Mouse (Mus musculus) heart, embryonic 15.5 days (tissue): ENCODE results near the gene Mymx. TPM values are rescaled to one million over a fixed set of nuclear protein-coding genes. Genes with fewer than 3 reads are reported as not detected.

Source experiments
- ATAC-seq: fragments of 200-750 bp; cut with Nextera tagmentation; replicated peaks from 2 replicates; pipeline ENCODE4 v1.8.0; 2017; ENCODE audit warnings: low read depth, moderate TSS enrichment; ENCODE audit not compliant: insufficient number of reproducible peaks, insufficient read depth, low FRiP score
- H3K27ac ChIP-seq: fragments of 300-500 bp; sonication (generic); 2 replicates; pipeline ENCODE4 v1.5.1; 2015; ENCODE audit warnings: mild to moderate bottlenecking, inconsistent platforms
- H3K27me3 ChIP-seq: fragments of 300-500 bp; sonication (generic); 2 replicates; pipeline ENCODE4 v1.6.1; 2015; ENCODE audit warnings: inconsistent platforms
- H3K36me3 ChIP-seq: fragments of 300-500 bp; sonication (generic); 2 replicates; pipeline ENCODE4 v1.6.1; 2015; ENCODE audit warnings: mild to moderate bottlenecking, inconsistent platforms
- H3K4me1 ChIP-seq: fragments of 300-500 bp; sonication (generic); replicated peaks from 2 replicates; pipeline ENCODE4 v1.6.1; 2015; ENCODE audit warnings: inconsistent platforms
- H3K4me2 ChIP-seq: fragments of 300-500 bp; sonication (generic); 2 replicates; pipeline ENCODE4 v1.6.1; 2015; ENCODE audit warnings: inconsistent platforms, mild to moderate bottlenecking, moderate library complexity
- H3K4me3 ChIP-seq: fragments of 300-500 bp; sonication (generic); 2 replicates; pipeline ENCODE4 v1.5.1; 2015; ENCODE audit warnings: mild to moderate bottlenecking, inconsistent platforms
- H3K9ac ChIP-seq: fragments of 300-500 bp; sonication (generic); 2 replicates; pipeline ENCODE4 v1.6.1; 2015; ENCODE audit warnings: mild to moderate bottlenecking, inconsistent platforms
- H3K9me3 ChIP-seq: fragments of 300-500 bp; sonication (generic); replicated peaks from 2 replicates; pipeline ENCODE4 v1.6.1; 2016; ENCODE audit warnings: inconsistent platforms
- WGBS: fragments of 180-500 bp; shearing (Covaris S2); methylation state at CpG from one replicate; pipeline ENCODE4 v1.1.7; 2015; ENCODE audit warnings: mixed read lengths; 5-methylcytosine and 5-hydroxymethylcytosine counted together
- polyA plus RNA-seq: library from polyadenylated mRNA; unstranded; fragments of >200 nt; fragmentation: Nextera tagmentation; extraction: Ambion mirVana; gene quantifications from 2 replicates; pipeline ENCODE4 v1.2.1, GENCODE M21; 2015

The Mymx gene
- polyA plus RNA-seq, 1 experiment from 2014 or later, result 0.16 TPM

- peaks cover 76% of the 10 kb centered on the region for H3K4me1 ChIP-seq
- 15% methylated on average over 23 of the region's 23 CpGs for WGBS
- no peak for ATAC-seq
Observed at GRCm38 (mm10) chr17:45595736-45596390, 6.0 kb downstream of the Mymx start.

GRCm38 (mm10) chr17:45594881-45595735 is 6.8 kb downstream of the Mymx start:
- peak overlapping the region; percentile 76 for H3K4me3 ChIP-seq
- peak overlapping the region; percentile 99 for H3K4me2 ChIP-seq
- no peaks in the 10 kb centered on the region for H3K36me3 ChIP-seq
- peak; percentile 67 for ATAC-seq
- H3K4me1 ChIP-seq, result peaks cover 76% of the 10 kb centered on the region
- peak overlapping the region; percentile 75 for H3K27ac ChIP-seq
- no peaks in the 10 kb centered on the region for H3K9me3 ChIP-seq
- no peaks in the 10 kb centered on the region; the same call in 1 of the 2 replicates for H3K27me3 ChIP-seq
- under 1% methylated on average over 58 of the region's 58 CpGs for WGBS
- H3K9ac ChIP-seq, result peak overlapping the region; percentile 85

More at GRCm38 (mm10) chr17:45595736-45596390, 6.0 kb downstream of the Mymx start:
- Histone ChIP-seq H3K4me3 (peak overlapping the region; percentile 76), H3K4me2 (peak overlapping the region; percentile 99), H3K9ac (peak overlapping the region; percentile 85), H3K9me3 (no peaks in the 10 kb centered on the region), H3K27ac (peak overlapping the region; percentile 75), H3K36me3 (no peaks in the 10 kb centered on the region), H3K27me3 (peaks cover 5% of the 10 kb centered on the region; the same call in 1 of the 2 replicates)

- no peaks in the 10 kb centered on the region; the same call in 1 of the 2 replicates for H3K27me3 ChIP-seq
- no peak for ATAC-seq
- no peak overlapping the region for H3K27ac ChIP-seq
- H3K4me2 ChIP-seq, result peak overlapping the region; percentile 99
- H3K36me3 ChIP-seq, result peaks cover 9% of the 10 kb centered on the region; the same call in 1 of the 2 replicates
- peak overlapping the region; percentile 85; the same call in 1 of the 2 replicates for H3K9ac ChIP-seq
- no peaks in the 10 kb centered on the region for H3K9me3 ChIP-seq
- H3K4me1 ChIP-seq, result peaks cover 69% of the 10 kb centered on the region
- H3K4me3 ChIP-seq, result peak overlapping the region; percentile 76
- WGBS, result 46% methylated on average over 8 of the region's 8 CpGs
Observed at GRCm38 (mm10) chr17:45594195-45594594, 7.7 kb downstream of the Mymx start.

- WGBS, result 33% methylated on average over 8 of the region's 8 CpGs
- Histone ChIP-seq H3K4me2 (peak overlapping the region; percentile 99), H3K4me3 (peak overlapping the region; percentile 76), H3K27ac (peak overlapping the region; percentile 84; the same call in 1 of the 2 replicates), H3K4me1 (peaks cover 67% of the 10 kb centered on the region), H3K27me3 (no peaks in the 10 kb centered on the region; the same call in 1 of the 2 replicates), H3K9me3 (no peaks in the 10 kb centered on the region), H3K9ac (peak overlapping the region; percentile 85), H3K36me3 (peaks cover 15% of the 10 kb centered on the region; the same call in 1 of the 2 replicates)
- ATAC-seq, result no peak
Observed at GRCm38 (mm10) chr17:45593479-45593878, 8.4 kb downstream of the Mymx start.

- no peak for ATAC-seq
Observed at GRCm38 (mm10) chr17:45592606-45593431, 9.1 kb downstream of the Mymx start.

GRCm38 (mm10) chr17:45591701-45592605 is 9.9 kb downstream of the Mymx start:
- 39% methylated on average over 16 of the region's 16 CpGs for WGBS
- peaks cover 61% of the 10 kb centered on the region for H3K4me1 ChIP-seq
- H3K27me3 ChIP-seq, result no peaks in the 10 kb centered on the region; the same call in 1 of the 2 replicates
- no peak for ATAC-seq
- H3K9ac ChIP-seq, result peak overlapping the region; percentile 85
- H3K4me2 ChIP-seq, result peak overlapping the region; percentile 99
- H3K9me3 ChIP-seq, result 0 out of 2 replicates have a peak, but pooled peaks cover under 1% of the 10 kb centered on the region
- peak overlapping the region; percentile 76 for H3K4me3 ChIP-seq
- peaks cover 27% of the 10 kb centered on the region for H3K36me3 ChIP-seq
- H3K27ac ChIP-seq, result peak overlapping the region; percentile 84

More at GRCm38 (mm10) chr17:45592606-45593431, 9.1 kb downstream of the Mymx start:
- H3K9me3 ChIP-seq, result no peaks in the 10 kb centered on the region
- H3K27ac ChIP-seq, result peak overlapping the region; percentile 84
- 37% methylated on average over 8 of the region's 8 CpGs for WGBS
- peak overlapping the region; percentile 99 for H3K4me2 ChIP-seq
- peaks cover 19% of the 10 kb centered on the region; the same call in 1 of the 2 replicates for H3K36me3 ChIP-seq
- H3K27me3 ChIP-seq, result no peaks in the 10 kb centered on the region; the same call in 1 of the 2 replicates
- H3K4me1 ChIP-seq, result peaks cover 64% of the 10 kb centered on the region
- H3K4me3 ChIP-seq, result peak overlapping the region; percentile 76
- peak overlapping the region; percentile 85 for H3K9ac ChIP-seq

- Histone ChIP-seq H3K4me1 (peaks cover 56% of the 10 kb centered on the region), H3K4me2 (no peak overlapping the region), H3K9ac (no peak overlapping the region), H3K27ac (no peak overlapping the region), H3K36me3 (peaks cover 33% of the 10 kb centered on the region), H3K27me3 (no peaks in the 10 kb centered on the region; the same call in 1 of the 2 replicates), H3K4me3 (no peak overlapping the region), H3K9me3 (0 out of 2 replicates have a peak, but pooled peaks cover 6% of the 10 kb centered on the region)
- ATAC-seq, result no peak
- WGBS, result 72% methylated on average over 6 of the region's 6 CpGs
Observed at GRCm38 (mm10) chr17:45590410-45590809, 11.5 kb downstream of the Mymx start.

- no peak for ATAC-seq
- Histone ChIP-seq H3K9me3 (0 out of 2 replicates have a peak, but pooled peaks cover 6% of the 10 kb centered on the region), H3K36me3 (peaks cover 33% of the 10 kb centered on the region), H3K27me3 (no peaks in the 10 kb centered on the region; the same call in 1 of the 2 replicates), H3K4me3 (no peak overlapping the region), H3K4me2 (no peak overlapping the region), H3K27ac (no peak overlapping the region), H3K4me1 (peaks cover 56% of the 10 kb centered on the region), H3K9ac (no peak overlapping the region)
- 92% methylated on average over 8 of the region's 8 CpGs for WGBS
Observed at GRCm38 (mm10) chr17:45589844-45590243, 12.1 kb downstream of the Mymx start.

GRCm38 (mm10) chr17:45589236-45589635 is 12.7 kb downstream of the Mymx start:
- 97% methylated on average over 7 of the region's 7 CpGs for WGBS
- no peak overlapping the region for H3K4me2 ChIP-seq
- no peak overlapping the region for H3K27ac ChIP-seq
- no peak overlapping the region for H3K4me3 ChIP-seq
- H3K9ac ChIP-seq, result no peak overlapping the region
- no peaks in the 10 kb centered on the region; the same call in 1 of the 2 replicates for H3K27me3 ChIP-seq
- peaks cover 33% of the 10 kb centered on the region for H3K36me3 ChIP-seq
- no peak for ATAC-seq
- H3K4me1 ChIP-seq, result peaks cover 56% of the 10 kb centered on the region
- H3K9me3 ChIP-seq, result 0 out of 2 replicates have a peak, but pooled peaks cover 6% of the 10 kb centered on the region

- 0 out of 2 replicates have a peak, but pooled peaks cover 6% of the 10 kb centered on the region for H3K9me3 ChIP-seq
- no peak overlapping the region for H3K27ac ChIP-seq
- H3K27me3 ChIP-seq, result no peaks in the 10 kb centered on the region
- peaks cover 33% of the 10 kb centered on the region for H3K36me3 ChIP-seq
- H3K4me2 ChIP-seq, result no peak overlapping the region
- 84% methylated on average over 7 of the region's 7 CpGs for WGBS
- ATAC-seq, result no peak
- no peak overlapping the region for H3K4me3 ChIP-seq
- no peak overlapping the region for H3K9ac ChIP-seq
- peaks cover 54% of the 10 kb centered on the region for H3K4me1 ChIP-seq
Observed at GRCm38 (mm10) chr17:45588370-45588769, 13.5 kb downstream of the Mymx start.
